Mouse (Mus musculus) urinary bladder, postnatal 36 days (tissue): Measurements from ENCODE around the gene Igsf3.

ENCODE experiments used
- DNase-seq, 2 experiments: peaks; one replicate each; pipeline ENCODE4 v3.0.0; 2022; ENCODE audit warnings: low spot score in 2 of 2, mixed read lengths in 1 of 2

Gene Igsf3

GRCm38 (mm10) chr3:101447239-101447638 is 70.4 kb downstream of the Igsf3 start:
- DNase-seq, result no peak

- DNase-seq, result no peak
Measured at GRCm38 (mm10) chr3:101448765-101449164, 71.9 kb downstream of the Igsf3 start.

DNA sequence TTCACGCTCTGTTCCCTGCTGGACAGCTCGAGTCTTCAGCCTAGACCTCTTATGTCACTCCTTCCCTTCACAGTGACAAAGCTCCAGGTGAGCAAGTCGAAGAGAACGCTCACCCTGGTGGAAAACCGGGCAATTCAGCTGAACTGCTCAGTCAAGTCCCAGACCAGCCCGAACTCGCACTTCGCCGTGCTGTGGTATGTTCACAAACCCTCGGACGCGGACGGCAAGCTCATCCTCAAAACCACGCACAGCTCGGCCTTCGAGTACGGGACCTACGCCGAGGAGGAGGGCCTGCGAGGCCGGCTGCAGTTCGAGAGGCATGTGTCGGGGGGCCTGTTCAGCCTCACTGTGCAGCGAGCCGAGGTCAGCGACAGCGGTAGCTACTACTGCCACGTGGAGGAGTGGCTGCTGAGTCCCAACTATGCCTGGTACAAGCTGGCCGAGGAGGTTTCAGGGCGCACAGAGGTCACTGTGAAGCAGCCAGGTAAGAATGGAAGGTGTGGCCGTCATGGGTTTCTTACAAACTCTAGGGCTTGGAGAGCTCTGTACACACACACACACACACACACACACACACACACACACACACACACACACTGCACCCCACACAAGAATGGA is 74.0 kb downstream of the Igsf3 start:
- peak; percentile 71 to 77 for DNase-seq

DNA sequence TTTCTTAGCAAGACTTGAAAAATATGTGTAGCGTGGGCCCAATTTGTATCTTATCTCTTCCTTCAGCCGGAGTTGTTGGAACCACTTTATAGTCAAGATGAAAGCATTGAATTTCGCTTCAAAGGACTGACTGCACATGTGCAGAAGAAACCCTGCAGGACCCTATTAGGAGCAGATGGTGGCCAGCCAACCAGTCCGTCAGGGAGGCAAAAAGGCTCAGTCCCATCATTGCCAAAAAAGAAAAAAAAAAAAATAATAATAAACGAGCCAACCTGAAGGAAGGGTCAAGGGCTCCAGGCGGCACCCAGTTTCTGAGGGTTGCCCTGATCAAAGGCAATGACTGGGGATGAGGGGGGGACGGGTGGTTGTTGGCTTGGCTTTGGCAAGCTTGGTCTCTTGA is 83.7 kb downstream of the Igsf3 start:
- no peak for DNase-seq

- DNase-seq, result no peak
Measured at GRCm38 (mm10) chr3:101461046-101461445, 84.2 kb downstream of the Igsf3 start.

GRCm38 (mm10) chr3:101461816-101462215 is 84.9 kb downstream of the Igsf3 start:
- no peak for DNase-seq

- peak; percentile 61 to 74 for DNase-seq
Measured at GRCm38 (mm10) chr3:101462294-101462693, 85.4 kb downstream of the Igsf3 start.

GRCm38 (mm10) chr3:101463491-101463890 is 86.6 kb downstream of the Igsf3 start:
- no peak for DNase-seq

DNA sequence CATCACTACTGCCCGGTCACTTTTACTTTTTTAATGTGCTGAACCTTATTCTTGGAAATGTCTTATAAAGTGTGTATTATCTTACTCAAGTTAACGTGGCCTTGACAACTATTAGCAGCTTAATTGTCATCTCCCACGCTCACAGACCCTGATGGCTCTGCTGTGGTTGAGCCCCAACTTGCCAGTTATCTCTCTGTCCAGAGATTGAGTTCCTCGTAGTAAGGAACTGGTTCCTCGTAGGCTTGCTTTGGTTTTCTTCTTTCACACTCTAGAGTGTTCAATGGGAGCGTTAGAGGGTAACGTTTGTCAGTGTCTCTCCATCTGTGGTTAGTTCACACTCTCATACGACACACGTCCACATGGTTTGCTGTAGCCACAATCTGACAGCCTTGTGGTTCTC is 92.8 kb downstream of the Igsf3 start:
- no peak for DNase-seq

GRCm38 (mm10) chr3:101471881-101472280 is 95.0 kb downstream of the Igsf3 start:
- no peak for DNase-seq

- DNase-seq, result no peak
Measured at GRCm38 (mm10) chr3:101481951-101482350, 105.1 kb downstream of the Igsf3 start.

DNA sequence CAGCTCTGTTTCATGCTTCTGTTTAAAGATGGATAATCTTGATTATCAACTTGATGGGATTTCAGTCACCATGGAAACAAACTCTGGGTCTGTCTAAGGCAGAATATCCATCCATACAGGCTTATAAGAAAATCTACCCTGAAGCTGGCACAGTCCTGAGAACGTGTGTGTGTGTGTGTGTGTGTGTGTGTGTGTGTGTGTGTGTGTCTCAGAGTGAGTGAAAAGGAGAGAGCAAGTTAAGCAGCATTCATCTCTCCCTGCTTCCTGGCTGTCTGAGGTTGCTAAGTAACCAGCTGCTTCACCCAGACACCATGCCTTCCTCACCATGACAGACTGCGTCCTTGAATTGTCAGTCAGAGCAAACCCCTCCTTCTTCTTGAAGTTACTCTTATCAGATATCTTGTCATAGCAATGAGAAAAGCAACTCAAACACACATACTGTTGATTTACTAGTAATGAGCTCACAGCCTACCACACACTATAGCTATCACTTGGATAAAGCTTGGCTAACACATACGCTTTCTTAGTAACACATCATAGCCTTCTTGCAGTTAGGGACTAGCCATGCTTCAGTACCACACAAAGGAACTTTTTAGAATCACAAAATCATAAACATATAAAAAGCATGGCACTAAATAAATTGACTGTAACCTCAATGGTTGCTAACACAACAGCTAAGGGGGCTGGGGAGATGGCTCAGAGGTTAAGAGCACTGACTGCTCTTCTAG is 106.5 kb downstream of the Igsf3 start:
- no peak for DNase-seq

- DNase-seq, result no peak
Measured at GRCm38 (mm10) chr3:101486054-101486765, 109.3 kb downstream of the Igsf3 start.

- no peak for DNase-seq
Measured at GRCm38 (mm10) chr3:101487436-101487835, 110.6 kb downstream of the Igsf3 start.

GRCm38 (mm10) chr3:101488204-101488603 is 111.3 kb downstream of the Igsf3 start:
- no peak for DNase-seq

DNA sequence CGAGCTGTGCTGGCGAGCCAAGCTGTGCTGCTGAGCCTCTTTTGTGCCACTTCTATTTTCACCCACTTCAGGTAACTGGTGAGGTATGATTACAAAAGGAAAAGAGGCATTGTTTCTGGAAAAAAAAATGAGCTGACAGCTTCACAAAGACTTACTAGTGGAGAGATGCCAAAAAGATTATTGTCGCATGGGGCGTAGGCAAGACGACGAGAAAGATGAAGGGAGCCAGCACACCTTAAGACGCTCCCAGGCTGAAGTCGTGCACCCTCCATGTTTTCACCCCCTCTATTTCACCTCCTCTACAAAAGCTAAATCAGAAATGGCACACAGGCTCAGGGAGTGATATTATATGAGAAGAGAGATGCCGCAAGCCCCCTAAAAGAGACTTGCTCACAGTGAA is 113.6 kb downstream of the Igsf3 start:
- DNase-seq, result no peak

DNA sequence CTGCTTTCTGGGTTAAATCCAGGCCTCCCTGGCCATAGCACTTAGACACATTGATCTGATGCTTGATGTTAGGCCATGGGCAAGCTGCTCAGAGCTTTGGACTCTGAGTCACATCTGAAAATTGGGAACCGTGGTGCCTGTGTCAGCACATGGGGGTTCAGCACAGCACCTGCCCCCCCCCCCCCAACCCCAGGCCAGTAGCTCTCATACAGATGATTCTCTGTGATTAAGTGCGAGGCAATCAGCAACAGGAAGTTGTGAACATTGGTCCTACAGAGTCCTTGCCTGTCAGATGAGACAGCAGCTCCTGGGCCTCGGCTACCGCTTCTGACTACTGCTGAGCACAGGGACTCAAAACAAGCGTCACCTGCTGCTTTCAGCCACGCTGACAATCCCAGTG is 116.0 kb downstream of the Igsf3 start:
- DNase-seq, result no peak

- peak; percentile 78 to 80 for DNase-seq
Measured at GRCm38 (mm10) chr3:101493937-101494459, 117.1 kb downstream of the Igsf3 start.

DNA sequence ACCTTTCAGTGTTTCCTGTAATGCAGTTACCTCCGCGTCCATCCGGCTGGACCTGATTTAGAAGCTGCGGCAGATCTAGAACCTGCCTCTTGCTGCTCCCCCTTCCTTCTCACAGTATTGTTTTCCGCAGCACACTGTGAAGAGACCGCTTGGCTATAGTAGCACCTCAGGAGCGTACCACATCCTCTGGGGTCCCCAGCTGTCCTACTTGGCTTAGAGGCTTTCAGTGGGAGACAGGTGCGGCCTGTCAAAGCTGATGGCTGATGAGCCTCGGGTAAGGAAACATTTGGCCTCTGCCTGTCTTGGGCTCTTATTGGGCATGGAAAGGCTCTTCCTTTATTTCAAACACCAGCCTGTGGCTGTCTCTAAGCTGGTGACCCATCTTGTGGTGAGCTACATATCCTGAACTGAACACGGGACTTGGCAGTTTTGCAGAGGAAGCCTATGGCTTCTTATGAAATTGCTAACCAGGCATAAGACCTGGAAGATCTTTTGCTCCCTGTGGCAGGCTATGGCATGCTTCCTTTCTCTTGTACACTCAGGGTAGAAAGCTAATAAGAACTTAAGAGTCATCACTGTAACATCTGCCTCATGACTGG is 120.6 kb downstream of the Igsf3 start:
- no peak for DNase-seq

DNA sequence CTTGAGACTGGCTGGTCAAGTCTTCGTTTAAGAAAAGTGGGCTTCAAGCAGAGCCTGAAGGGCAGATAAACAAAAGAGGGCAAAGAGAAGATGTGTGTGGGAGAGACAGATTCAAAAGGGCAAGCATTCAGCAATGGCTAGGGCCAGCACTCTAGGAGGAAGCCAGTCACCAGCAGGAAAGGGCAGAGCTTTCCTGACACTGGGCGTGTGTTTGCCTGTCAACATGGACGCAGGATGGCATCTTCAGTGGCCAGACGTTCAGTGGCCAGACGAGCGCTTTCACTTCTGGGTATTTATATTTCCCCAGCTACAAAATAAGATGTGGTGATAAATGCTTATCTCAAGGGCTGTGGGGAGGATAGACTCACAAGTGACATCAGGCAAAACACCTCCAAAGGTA is 123.0 kb downstream of the Igsf3 start:
- no peak for DNase-seq

- DNase-seq, result no peak
Measured at GRCm38 (mm10) chr3:101500393-101501051, 123.6 kb downstream of the Igsf3 start.

- no peak for DNase-seq
Measured at GRCm38 (mm10) chr3:101501611-101502010, 124.7 kb downstream of the Igsf3 start.
